Mouse (Mus musculus): ENCODE measurements around the gene Crybg2.

- no peak for TF ChIP-seq CTCF (IDR thresholded peaks at IDR 0.05; ENCODE audit: borderline replicate concordance, extremely low read depth, insufficient read depth, insufficient read length)
- TF ChIP-seq POLR2A (IDR thresholded peaks at IDR 0.05; ENCODE audit: borderline replicate concordance, extremely low read depth, insufficient read depth, insufficient read length, poor library complexity, severe bottlenecking) = no peak
These were observed 60.3 kb downstream of the Crybg2 start for GRCm38 (mm10) chr4:134120916-134121315.
